Mouse (Mus musculus) adrenal gland, postnatal 10 days (tissue): ENCODE results near the gene Tff1. TPM values are rescaled to one million over a fixed set of nuclear protein-coding genes. Genes with fewer than 3 reads are reported as not detected.

Experiments
- total RNA-seq, 2 experiments: library from RNA; stranded (reverse); gene quantifications; 2 replicates each; pipeline ENCODE4 v1.2.3; 2021

Gene Tff1
- total RNA-seq, 2 experiments from 2014 or later: not detected

Other genes starting within 250 kb of the Tff1 start
- gene Umodl1, start 210.6 kb downstream of the Tff1 start, total RNA-seq: under 1 TPM; 0.06 to 0.09 TPM
- gene Abcg1, start 107.6 kb downstream of the Tff1 start, total RNA-seq: 10 to 100 TPM; 12.9 to 14.2 TPM
- not detected for gene Tff3, start 35.6 kb downstream of the Tff1 start, total RNA-seq
- under 1 TPM in 1 of 2 experiments, not detected in 1; 0.51 TPM for gene Tff2, start 21.0 kb downstream of the Tff1 start, total RNA-seq
- under 1 TPM in 1 of 2 experiments, not detected in 1; 0.09 TPM for gene Tmprss3, start 33.7 kb upstream of the Tff1 start, total RNA-seq
- gene Ubash3a, start 42.6 kb upstream of the Tff1 start, total RNA-seq: 1 to 10 TPM in 1 of 2 experiments, under 1 TPM in 1; 0.69 to 1.3 TPM
- gene Rsph1, start 112.1 kb upstream of the Tff1 start, total RNA-seq: 1 to 10 TPM; 3.5 to 4.6 TPM
- gene Slc37a1, start 121.5 kb upstream of the Tff1 start, total RNA-seq: 10 to 100 TPM in 1 of 2 experiments, 1 to 10 TPM in 1; 4.4 to 10.9 TPM
- 10 to 100 TPM in 1 of 2 experiments, 1 to 10 TPM in 1; 7.9 to 12.7 TPM for gene Pde9a, start 220.9 kb upstream of the Tff1 start, total RNA-seq